Mouse (Mus musculus): Measurements from ENCODE around the gene Pfn3. TPM values are rescaled to one million over a fixed set of nuclear protein-coding genes. Genes with fewer than 3 reads are reported as not detected.

Gene Pfn3
- polyA plus RNA-seq, 1 experiment from 2014 or later = not detected

DNA sequence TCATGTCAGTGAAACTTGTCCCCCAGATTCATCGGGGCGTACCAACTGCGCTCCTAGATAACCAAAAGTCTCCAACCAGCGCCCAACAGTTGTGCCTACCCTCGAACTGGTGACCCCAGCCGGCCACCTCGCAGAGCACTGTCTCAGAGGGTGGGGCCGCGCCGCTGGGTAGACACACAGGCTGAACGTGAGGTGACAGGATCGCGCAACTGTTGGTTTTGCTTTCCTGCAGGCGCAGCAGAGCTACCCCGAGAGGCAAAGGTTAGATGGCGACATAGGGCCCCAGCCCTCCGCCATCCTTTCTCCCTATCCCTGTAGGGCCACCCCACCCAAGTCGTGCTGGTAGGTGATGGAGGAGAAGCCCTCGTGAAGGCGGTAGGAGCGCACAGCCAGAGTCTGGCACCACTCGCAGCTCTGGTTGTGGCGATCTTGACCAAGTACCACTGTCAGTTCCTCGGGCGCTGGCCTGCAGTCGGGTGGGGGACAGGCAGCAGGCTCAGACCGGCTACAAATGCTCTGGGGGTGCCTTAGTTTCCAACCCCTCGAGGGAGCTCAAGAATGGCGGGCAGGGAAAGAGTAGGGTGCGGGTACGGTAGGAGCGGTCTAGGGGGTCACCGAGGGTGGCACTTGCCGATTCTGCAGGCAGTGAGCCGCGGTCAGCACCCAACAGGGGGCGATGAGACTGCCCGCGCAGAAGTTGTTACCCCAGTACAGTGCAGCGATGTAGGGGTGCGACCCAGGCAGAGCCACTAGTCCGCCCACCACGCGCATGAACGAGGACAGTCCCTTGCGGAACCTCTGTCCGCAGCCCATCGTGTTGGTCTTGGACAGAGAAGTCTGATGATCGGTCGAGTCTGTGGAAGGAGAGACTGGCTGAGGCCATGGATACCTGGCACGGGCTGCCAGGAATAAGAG is 5.2 kb upstream of the Pfn3 start:
- Histone ChIP-seq H3K4me2 (ENCODE audit: low read depth) (no peak overlapping the region), H3K9me3 (ENCODE audit: control insufficient read depth, low read length) (no peaks in the 10 kb centered on the region), H3K36me3 (ENCODE audit: control insufficient read depth, insufficient read depth, low read length) (no peaks in the 10 kb centered on the region), H3K27ac (ENCODE audit: low read depth, low read length) (no peak overlapping the region), H3K4me3 (ENCODE audit: low read depth, low read length) (no peak overlapping the region), H3K27me3 (ENCODE audit: control insufficient read depth, insufficient read depth, low read length) (peaks cover 39% of the 10 kb centered on the region), H3K9ac (ENCODE audit: low read length) (no peak overlapping the region), H3K4me1 (ENCODE audit: control insufficient read depth, insufficient read depth, low read length) (0 out of 2 replicates have a peak, but pooled peaks cover 3% of the 10 kb centered on the region)
- DNase-seq (ENCODE audit: low spot score) = no peak
- no peak for ATAC-seq (ENCODE audit: insufficient read depth, low FRiP score, low TSS enrichment)
- WGBS = 30% methylated on average over 51 of the region's 51 CpGs

DNA sequence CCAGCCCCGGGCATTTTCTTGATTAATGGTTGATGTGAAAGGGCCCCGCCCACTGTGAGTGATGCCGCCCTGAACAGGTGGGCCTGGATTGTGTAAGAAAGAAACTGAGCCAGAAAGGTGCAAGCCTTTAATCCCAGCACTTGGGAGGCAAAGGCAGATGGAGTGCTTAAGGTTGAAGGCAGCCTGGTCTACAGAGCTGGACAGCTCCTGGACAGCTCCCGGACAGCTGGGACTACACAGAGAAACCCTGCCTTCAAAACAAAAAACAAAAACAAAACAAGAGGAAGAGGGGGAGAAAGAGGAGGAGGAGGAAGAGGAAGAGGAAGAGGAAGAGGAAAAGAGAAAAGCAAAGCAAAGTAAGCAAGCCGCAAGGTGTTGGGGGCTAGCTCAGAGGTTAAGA is 4.1 kb upstream of the Pfn3 start:
- Histone ChIP-seq H3K9ac (ENCODE audit: low read length) (no peak overlapping the region), H3K36me3 (ENCODE audit: control insufficient read depth, insufficient read depth, low read length) (no peaks in the 10 kb centered on the region), H3K4me3 (ENCODE audit: low read depth, low read length) (no peak overlapping the region), H3K4me1 (ENCODE audit: control insufficient read depth, insufficient read depth, low read length) (0 out of 2 replicates have a peak, but pooled peaks cover 3% of the 10 kb centered on the region), H3K27ac (ENCODE audit: low read depth, low read length) (no peak overlapping the region), H3K9me3 (ENCODE audit: control insufficient read depth, low read length) (no peaks in the 10 kb centered on the region), H3K27me3 (ENCODE audit: control insufficient read depth, insufficient read depth, low read length) (peaks cover 41% of the 10 kb centered on the region), H3K4me2 (ENCODE audit: low read depth) (no peak overlapping the region)
- no peak for ATAC-seq (ENCODE audit: insufficient read depth, low FRiP score, low TSS enrichment)
- DNase-seq (ENCODE audit: low spot score) = no peak
- 84% methylated on average over 5 of the region's 5 CpGs for WGBS

DNA sequence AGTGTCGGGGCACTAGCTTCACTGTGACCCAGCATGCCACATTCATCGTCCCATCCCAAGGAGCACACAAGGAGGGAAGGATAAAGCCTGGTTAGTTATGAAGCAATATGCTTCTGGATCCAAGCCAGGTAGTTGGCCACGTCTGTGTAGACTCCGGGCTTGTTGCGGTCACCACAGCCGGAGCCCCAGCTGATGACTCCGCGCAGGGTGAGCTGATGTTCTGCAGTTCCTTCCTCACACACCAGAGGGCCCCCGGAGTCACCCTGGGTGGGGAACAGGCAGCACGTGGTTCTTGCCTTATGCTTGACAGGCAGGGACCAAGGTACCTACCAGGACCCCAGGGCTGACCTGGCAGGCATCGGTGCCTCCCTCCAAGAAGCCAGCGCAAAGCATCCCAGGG is 3.0 kb upstream of the Pfn3 start:
- peak; percentile 88 for DNase-seq (ENCODE audit: low spot score)
- Histone ChIP-seq H3K4me1 (ENCODE audit: control insufficient read depth, insufficient read depth, low read length) (0 out of 2 replicates have a peak, but pooled peaks cover 3% of the 10 kb centered on the region), H3K9ac (ENCODE audit: low read length) (no peak overlapping the region), H3K4me3 (ENCODE audit: low read depth, low read length) (no peak overlapping the region), H3K27ac (ENCODE audit: low read depth, low read length) (no peak overlapping the region), H3K27me3 (ENCODE audit: control insufficient read depth, insufficient read depth, low read length) (peaks cover 41% of the 10 kb centered on the region), H3K36me3 (ENCODE audit: control insufficient read depth, insufficient read depth, low read length) (no peaks in the 10 kb centered on the region), H3K4me2 (ENCODE audit: low read depth) (no peak overlapping the region), H3K9me3 (ENCODE audit: control insufficient read depth, low read length) (no peaks in the 10 kb centered on the region)
- WGBS = 10% methylated on average over 12 of the region's 12 CpGs
- peak; percentile 48; the same call in 1 of the 2 replicates for ATAC-seq (ENCODE audit: insufficient read depth, low FRiP score, low TSS enrichment)

DNA sequence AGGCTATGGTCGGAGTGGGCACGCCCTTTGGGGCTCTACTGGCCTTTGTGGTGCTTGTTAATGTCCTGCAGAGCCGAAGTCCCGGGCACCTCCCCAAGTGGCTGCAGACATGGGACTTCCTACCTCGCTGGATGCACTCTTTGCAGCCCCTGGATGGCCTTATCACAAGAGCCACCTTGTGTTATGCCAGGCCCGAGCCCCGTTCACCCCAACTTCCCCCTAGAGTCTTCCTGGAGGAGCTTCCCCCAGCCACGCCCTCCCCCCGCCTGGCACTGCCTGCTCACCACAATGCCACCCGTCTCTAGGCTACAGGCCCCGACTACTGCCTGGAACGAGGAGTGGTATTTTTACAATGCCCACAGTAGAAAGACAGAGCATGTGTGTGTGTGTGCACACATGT is 1.7 kb downstream of the Pfn3 start:
- Histone ChIP-seq H3K4me3 (ENCODE audit: low read depth, low read length) (no peak overlapping the region), H3K4me1 (ENCODE audit: control insufficient read depth, insufficient read depth, low read length) (no peaks in the 10 kb centered on the region), H3K36me3 (ENCODE audit: control insufficient read depth, insufficient read depth, low read length) (no peaks in the 10 kb centered on the region), H3K9ac (ENCODE audit: low read length) (no peak overlapping the region), H3K27ac (ENCODE audit: low read depth, low read length) (no peak overlapping the region), H3K9me3 (ENCODE audit: control insufficient read depth, low read length) (no peaks in the 10 kb centered on the region), H3K4me2 (ENCODE audit: low read depth) (no peak overlapping the region), H3K27me3 (ENCODE audit: control insufficient read depth, insufficient read depth, low read length) (peaks cover 8% of the 10 kb centered on the region; the same call in 1 of the 2 replicates)
- 80% methylated on average over 12 of the region's 12 CpGs for WGBS
- no peak for ATAC-seq (ENCODE audit: insufficient read depth, low FRiP score, low TSS enrichment)
- DNase-seq (ENCODE audit: low spot score) = no peak

DNA sequence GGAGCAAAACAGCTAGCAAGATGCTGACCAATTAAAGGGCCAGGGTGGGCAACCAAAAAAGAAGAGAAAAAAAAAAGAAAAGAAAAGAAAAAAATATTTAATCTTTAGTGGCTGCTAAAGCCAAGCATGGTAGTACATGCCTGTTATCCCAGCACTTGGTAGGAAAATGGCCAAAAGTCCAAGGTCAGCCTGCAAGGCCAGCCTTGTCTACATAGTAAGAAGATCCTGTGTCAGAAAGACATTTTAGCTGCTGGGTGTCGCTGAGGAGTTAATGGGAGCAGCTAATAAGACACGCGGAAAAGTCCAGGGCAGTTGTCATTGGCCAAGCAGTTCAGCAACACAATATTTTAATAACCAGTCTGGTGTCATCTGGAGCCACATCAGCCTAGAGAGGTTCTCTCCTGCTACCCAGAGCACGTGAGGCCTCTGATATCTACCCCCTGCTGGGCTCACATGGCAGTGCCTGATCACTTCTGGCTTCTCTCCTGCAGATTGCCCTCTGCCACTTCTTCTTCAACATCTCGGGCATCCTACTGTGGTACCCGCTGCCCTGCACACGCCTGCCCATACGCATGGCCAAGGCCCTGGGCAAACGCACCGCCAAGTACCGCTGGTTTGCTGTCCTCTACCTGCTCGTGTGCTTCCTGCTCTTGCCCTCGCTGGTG is 2.3 kb downstream of the Pfn3 start:
- Histone ChIP-seq H3K36me3 (ENCODE audit: control insufficient read depth, insufficient read depth, low read length) (no peaks in the 10 kb centered on the region), H3K4me2 (ENCODE audit: low read depth) (no peak overlapping the region), H3K27ac (ENCODE audit: low read depth, low read length) (no peak overlapping the region), H3K27me3 (ENCODE audit: control insufficient read depth, insufficient read depth, low read length) (peaks cover 5% of the 10 kb centered on the region; the same call in 1 of the 2 replicates), H3K9ac (ENCODE audit: low read length) (no peak overlapping the region), H3K4me1 (ENCODE audit: control insufficient read depth, insufficient read depth, low read length) (no peaks in the 10 kb centered on the region), H3K4me3 (ENCODE audit: low read depth, low read length) (no peak overlapping the region), H3K9me3 (ENCODE audit: control insufficient read depth, low read length) (no peaks in the 10 kb centered on the region)
- DNase-seq (ENCODE audit: low spot score) = no peak
- ATAC-seq (ENCODE audit: insufficient read depth, low FRiP score, low TSS enrichment) = no peak
- 86% methylated on average over 13 of the region's 13 CpGs for WGBS

DNA sequence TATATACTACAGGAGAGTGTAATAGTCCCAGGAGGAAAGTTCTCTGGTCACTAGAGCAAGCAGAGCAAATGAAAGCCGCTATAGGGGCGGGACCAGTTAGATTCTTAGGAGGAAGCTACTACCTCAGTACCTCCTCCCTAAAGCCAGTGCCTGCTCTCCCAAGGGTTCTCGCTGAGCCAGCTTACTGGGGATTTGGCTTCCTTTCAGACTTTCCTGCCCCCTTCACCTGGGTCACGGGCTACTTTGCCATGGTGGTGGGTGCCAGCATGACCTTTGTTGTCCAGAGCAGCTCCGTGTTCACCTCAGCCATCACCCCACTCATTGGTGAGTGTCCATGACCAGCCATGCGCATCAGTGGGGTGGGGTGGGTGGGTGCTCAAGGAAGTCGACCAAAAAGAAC is 3.2 kb downstream of the Pfn3 start:
- Histone ChIP-seq H3K27ac (ENCODE audit: low read depth, low read length) (no peak overlapping the region), H3K27me3 (ENCODE audit: control insufficient read depth, insufficient read depth, low read length) (0 out of 2 replicates have a peak, but pooled peaks cover 2% of the 10 kb centered on the region), H3K4me2 (ENCODE audit: low read depth) (no peak overlapping the region), H3K36me3 (ENCODE audit: control insufficient read depth, insufficient read depth, low read length) (no peaks in the 10 kb centered on the region), H3K9me3 (ENCODE audit: control insufficient read depth, low read length) (no peaks in the 10 kb centered on the region), H3K9ac (ENCODE audit: low read length) (no peak overlapping the region), H3K4me3 (ENCODE audit: low read depth, low read length) (no peak overlapping the region), H3K4me1 (ENCODE audit: control insufficient read depth, insufficient read depth, low read length) (no peaks in the 10 kb centered on the region)
- ATAC-seq (ENCODE audit: insufficient read depth, low FRiP score, low TSS enrichment) = no peak
- no peak for DNase-seq (ENCODE audit: low spot score)
- WGBS = 74% methylated on average over 7 of the region's 7 CpGs

DNA sequence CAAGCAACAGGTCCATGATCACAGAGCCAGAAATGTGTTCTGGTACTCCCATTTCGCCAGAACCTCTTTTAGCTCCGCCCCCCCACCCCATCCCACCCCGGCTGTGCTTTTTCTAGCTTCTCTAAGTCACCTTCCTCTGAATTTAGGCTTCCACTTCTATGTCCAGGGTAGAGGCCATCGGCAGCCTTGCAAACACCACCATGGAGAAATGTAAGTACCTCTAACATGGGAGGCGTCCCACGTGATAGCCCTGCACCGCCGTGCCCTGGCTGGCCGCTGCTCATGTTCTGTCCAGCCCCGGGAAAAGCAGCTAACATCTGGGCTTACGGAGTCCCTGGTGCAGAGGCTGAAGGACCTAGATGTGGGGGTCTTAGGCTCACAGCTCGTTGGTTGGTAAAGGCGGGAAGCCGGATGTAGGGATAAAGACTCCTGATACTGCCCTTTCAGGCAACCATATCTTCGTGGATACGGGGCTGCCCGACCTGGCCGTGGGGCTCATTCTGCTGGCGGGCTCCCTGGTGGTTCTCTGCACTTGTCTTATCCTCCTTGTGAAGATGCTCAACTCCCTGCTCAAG is 6.4 kb downstream of the Pfn3 start:
- Histone ChIP-seq H3K36me3 (ENCODE audit: control insufficient read depth, insufficient read depth, low read length) (no peaks in the 10 kb centered on the region), H3K4me1 (ENCODE audit: control insufficient read depth, insufficient read depth, low read length) (no peaks in the 10 kb centered on the region), H3K9me3 (ENCODE audit: control insufficient read depth, low read length) (no peaks in the 10 kb centered on the region), H3K27me3 (ENCODE audit: control insufficient read depth, insufficient read depth, low read length) (no peaks in the 10 kb centered on the region), H3K9ac (ENCODE audit: low read length) (no peak overlapping the region), H3K27ac (ENCODE audit: low read depth, low read length) (no peak overlapping the region), H3K4me3 (ENCODE audit: low read depth, low read length) (no peak overlapping the region), H3K4me2 (ENCODE audit: low read depth) (no peak overlapping the region)
- 88% methylated on average over 19 of the region's 19 CpGs for WGBS
- ATAC-seq (ENCODE audit: insufficient read depth, low FRiP score, low TSS enrichment) = no peak
- DNase-seq (ENCODE audit: low spot score) = no peak

DNA sequence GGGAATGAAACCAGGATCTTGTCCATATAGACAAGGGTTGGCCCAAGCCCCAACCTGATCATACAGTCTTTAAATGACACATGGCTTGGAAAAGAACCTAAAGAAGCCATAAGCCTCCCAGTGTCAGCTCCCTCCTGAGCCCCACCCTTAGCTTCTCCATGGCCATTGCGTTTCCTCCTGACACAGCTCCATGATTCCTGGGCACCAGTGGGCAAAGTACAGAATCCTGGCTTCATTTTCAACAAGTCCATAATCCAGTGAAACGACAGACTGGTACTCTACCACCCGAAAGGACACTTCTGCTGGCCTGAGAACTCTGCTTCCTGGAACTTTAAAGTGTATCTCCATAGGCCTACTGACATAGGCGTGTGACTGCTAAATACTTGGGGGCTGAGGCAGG is 7.7 kb downstream of the Pfn3 start:
- WGBS = 84% methylated on average over 4 of the region's 4 CpGs
- Histone ChIP-seq H3K36me3 (ENCODE audit: control insufficient read depth, insufficient read depth, low read length) (no peaks in the 10 kb centered on the region), H3K9me3 (ENCODE audit: control insufficient read depth, low read length) (no peaks in the 10 kb centered on the region), H3K9ac (ENCODE audit: low read length) (no peak overlapping the region), H3K4me1 (ENCODE audit: control insufficient read depth, insufficient read depth, low read length) (no peaks in the 10 kb centered on the region), H3K27ac (ENCODE audit: low read depth, low read length) (no peak overlapping the region), H3K27me3 (ENCODE audit: control insufficient read depth, insufficient read depth, low read length) (no peaks in the 10 kb centered on the region), H3K4me3 (ENCODE audit: low read depth, low read length) (no peak overlapping the region), H3K4me2 (ENCODE audit: low read depth) (no peak overlapping the region)
- no peak for DNase-seq (ENCODE audit: low spot score)
- no peak for ATAC-seq (ENCODE audit: insufficient read depth, low FRiP score, low TSS enrichment)

All from neural tube, embryonic 11.5 days (tissue).